Mouse (Mus musculus): ENCODE results near the gene Rhog.

DNA sequence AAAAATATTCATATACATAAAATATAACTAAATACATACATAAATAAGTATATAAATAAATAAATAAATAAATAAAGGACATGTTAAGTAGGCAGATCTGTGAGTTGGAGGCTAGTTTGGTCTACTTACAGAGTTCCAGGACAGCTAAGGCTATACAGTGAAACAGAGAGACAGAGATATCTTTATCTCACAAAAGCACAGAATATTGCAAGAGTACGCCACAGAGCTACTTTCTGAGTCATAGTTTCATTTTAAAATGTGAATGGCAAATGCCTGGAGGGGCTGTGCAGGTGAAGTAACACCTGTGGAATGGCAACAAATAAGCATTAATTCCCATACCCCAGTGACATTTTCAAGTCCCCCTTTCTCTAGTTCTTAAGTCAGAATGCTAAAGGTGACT, 2.2 kb downstream of the Rhog start:
- no peak for TF ChIP-seq CTCF (conservative IDR thresholded peaks at IDR 0.05; ENCODE audit: insufficient read depth, insufficient read length, low read depth, low read length)
- no peak for TF ChIP-seq POLR2A (IDR thresholded peaks at IDR 0.05; ENCODE audit: low read depth, low read length)
